In the genomic region with DNA sequence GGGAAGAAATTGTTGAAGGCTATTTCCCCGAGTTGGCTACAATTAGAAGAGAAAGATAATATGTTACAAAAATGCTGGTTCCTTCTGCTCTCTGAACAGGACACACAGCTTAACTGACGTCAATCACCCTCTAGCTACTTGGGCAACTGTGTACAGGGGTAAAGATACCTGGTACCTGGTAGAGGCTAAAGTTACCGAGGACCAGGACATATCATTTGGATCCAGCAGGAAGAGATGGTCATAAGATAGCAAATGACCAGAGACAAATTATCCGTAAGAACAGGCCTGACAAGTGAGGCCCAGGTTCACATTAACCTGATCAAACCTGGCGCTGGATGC, we compare ENCODE assay signal across 8 mouse cellular contexts. TPM values are rescaled to one million over a fixed set of nuclear protein-coding genes. Genes with fewer than 3 reads are reported as not detected.
A peak's percentile ranks its signal among the peaks of the same experiment; 100 is the strongest.
DNase-seq lines count a peak whose midpoint lies in the region; ATAC-seq lines count a peak whose summit lies in the region.

No protein-coding gene starts in this region.

- H3K9me3 ChIP-seq in lung, embryonic 16.5 days (ENCODE audit: control insufficient read depth, low read length) = no peaks in the 10 kb centered on the region
- no peaks in the 10 kb centered on the region for H3K9me3 ChIP-seq in limb, embryonic 10.5 days (replicated peaks)
- no peaks in the 10 kb centered on the region for H3K9me3 ChIP-seq in neural tube, embryonic 15.5 days (replicated peaks)

- H3K9ac ChIP-seq in lung, embryonic 16.5 days (ENCODE audit: low read length) = no peak overlapping the region
- no peak overlapping the region for H3K9ac ChIP-seq in neural tube, embryonic 15.5 days (replicated peaks)

- H3K27me3 ChIP-seq in lung, embryonic 16.5 days (ENCODE audit: control insufficient read depth, insufficient read depth, low read depth, low read length) = peaks cover 13% of the 10 kb centered on the region
- peaks cover 18% of the 10 kb centered on the region for H3K27me3 ChIP-seq in limb, embryonic 10.5 days (ENCODE audit: low read depth, poor library complexity, severe bottlenecking)
- H3K27me3 ChIP-seq in neural tube, embryonic 15.5 days (replicated peaks) = peaks cover 24% of the 10 kb centered on the region

- peaks cover 2% of the 10 kb centered on the region; the same call in 1 of the 2 replicates for H3K4me1 ChIP-seq in lung, embryonic 16.5 days (replicated peaks; ENCODE audit: control insufficient read depth, insufficient read depth, low read length)
- no peaks in the 10 kb centered on the region for H3K4me1 ChIP-seq in limb, embryonic 10.5 days
- peaks cover 12% of the 10 kb centered on the region for H3K4me1 ChIP-seq in neural tube, embryonic 15.5 days

- H3K4me3 ChIP-seq in lung, embryonic 16.5 days (ENCODE audit: low read length) = peak overlapping the region; percentile 95
- peak overlapping the region; percentile 87 for H3K4me3 ChIP-seq in limb, embryonic 10.5 days
- peak overlapping the region; percentile 91 for H3K4me3 ChIP-seq in neural tube, embryonic 15.5 days (replicated peaks)

- H3K4me2 ChIP-seq in lung, embryonic 16.5 days (ENCODE audit: low read depth, low read length) = peak overlapping the region; percentile 81
- H3K4me2 ChIP-seq in neural tube, embryonic 15.5 days = peak overlapping the region; percentile 77

- no peak overlapping the region for H3K27ac ChIP-seq in lung, embryonic 16.5 days (ENCODE audit: low read length)
- H3K27ac ChIP-seq in limb, embryonic 10.5 days = peak overlapping the region; percentile 93
- no peak overlapping the region for H3K27ac ChIP-seq in neural tube, embryonic 15.5 days (replicated peaks)

- WGBS in lung, embryonic 16.5 days = 49% methylated on average over 5 of the region's 5 CpGs
- WGBS in limb, embryonic 10.5 days = 52% methylated on average over 5 of the region's 5 CpGs
- 54% methylated on average over 5 of the region's 5 CpGs for WGBS in neural tube, embryonic 15.5 days

- DNase-seq in lung, postnatal 10 days = no peak
- DNase-seq in limb, embryonic 10.5 days (ENCODE audit: low spot score) = no peak
- no peak for DNase-seq in ovary, adult 18-20 months (ENCODE audit: low spot score)
- no peak for DNase-seq in cerebellum, postnatal 14 days
- no peak for DNase-seq in frontal cortex, postnatal 14 days (ENCODE audit: low spot score in 2 of 2)

- ATAC-seq in lung, embryonic 16.5 days (ENCODE audit: low read depth) = peak; percentile 32; the same call in 1 of the 2 replicates
- peak; percentile 36; the same call in 1 of the 2 replicates for ATAC-seq in erythroid progenitor cell, adult 5-6 weeks (replicated peaks; ENCODE audit: low FRiP score, poor library complexity, severe bottlenecking)
- no peak; the same call in 1 of the 2 replicates for ATAC-seq in neural tube, embryonic 15.5 days (ENCODE audit: low FRiP score)

- no peaks in the 10 kb centered on the region for H3K36me3 ChIP-seq in lung, embryonic 16.5 days (ENCODE audit: control insufficient read depth, insufficient read depth, low read length)
- H3K36me3 ChIP-seq in limb, embryonic 10.5 days = peaks cover 19% of the 10 kb centered on the region
- H3K36me3 ChIP-seq in neural tube, embryonic 15.5 days = peaks cover 3% of the 10 kb centered on the region; the same call in 1 of the 2 replicates

RNA-seq across cellular contexts. Expression of gene Hacd2, which starts 0.4 kb away (rescaled TPM):
- 78.2 and 92.9 TPM in 2 replicates for polyA plus RNA-seq in lung, embryonic 16.5 days (2015; fragmentation: Nextera tagmentation; extraction: Ambion mirVana)
- total RNA-seq in erythroid progenitor cell, adult 5-6 weeks (2015; ENCODE audit: low replicate concordance) = 29.9 and 46.5 TPM in 2 replicates
- 3.0 and 5.6 TPM in 2 replicates for total RNA-seq in erythroid progenitor cell, adult 5-6 weeks (2017; ENCODE audit: low replicate concordance)
- polyA plus RNA-seq in limb, embryonic 10.5 days (2016; fragmentation: Nextera tagmentation; extraction: Ambion mirVana) = 67.0 and 73.4 TPM in 2 replicates
- polyA plus RNA-seq in neural tube, embryonic 15.5 days (2015; fragmentation: Nextera tagmentation; extraction: Ambion mirVana) = 49.1 and 55.2 TPM in 2 replicates
